Mouse (Mus musculus) limb, embryonic 11.5 days (tissue): ENCODE measurements around the gene Gpha2. TPM values are rescaled to one million over a fixed set of nuclear protein-coding genes. Genes with fewer than 3 reads are reported as not detected.

Experiments
- ATAC-seq: fragments of 200-750 bp; cut with Nextera tagmentation; 2 replicates; pipeline ENCODE4 v1.8.0; 2017; ENCODE audit warnings: low read depth; ENCODE audit not compliant: insufficient number of reproducible peaks, low FRiP score, low TSS enrichment
- DNase-seq: peaks from one replicate; pipeline ENCODE4 v3.0.0-alpha.2; 2015; ENCODE audit warnings: low spot score
- H3K27ac ChIP-seq: fragments of 300-500 bp; sonication (generic); replicated peaks from 2 replicates; pipeline ENCODE4 v1.5.1; 2014; ENCODE audit warnings: low read depth, mild to moderate bottlenecking, low read length
- H3K27me3 ChIP-seq: fragments of 300-500 bp; sonication (generic); 2 replicates; pipeline ENCODE4 v1.6.1; 2014; ENCODE audit warnings: mild to moderate bottlenecking, low read length, mixed read lengths; ENCODE audit not compliant: control insufficient read depth, insufficient read depth
- H3K36me3 ChIP-seq: fragments of 300-500 bp; sonication (generic); 2 replicates; pipeline ENCODE4 v1.6.1; 2014; ENCODE audit warnings: mild to moderate bottlenecking, low read length, moderate library complexity, mixed read lengths; ENCODE audit not compliant: control insufficient read depth, insufficient read depth
- H3K4me1 ChIP-seq: fragments of 300-500 bp; sonication (generic); 2 replicates; pipeline ENCODE4 v1.6.1; 2014; ENCODE audit warnings: low read length, mixed read lengths; ENCODE audit not compliant: control insufficient read depth, insufficient read depth
- H3K4me2 ChIP-seq: fragments of 300-500 bp; sonication (generic); 2 replicates; pipeline ENCODE4 v1.6.1; 2014; ENCODE audit warnings: low read depth, mild to moderate bottlenecking, moderate library complexity; ENCODE audit not compliant: severe bottlenecking
- H3K4me3 ChIP-seq: fragments of 300-500 bp; sonication (generic); 2 replicates; pipeline ENCODE4 v1.5.1; 2014; ENCODE audit warnings: low read depth, low read length
- H3K9ac ChIP-seq: fragments of 300-500 bp; sonication (generic); 2 replicates; pipeline ENCODE4 v1.6.1; 2014; ENCODE audit warnings: mild to moderate bottlenecking, low read length
- H3K9me3 ChIP-seq: fragments of 300-500 bp; sonication (generic); 2 replicates; pipeline ENCODE4 v1.6.1; 2016; ENCODE audit warnings: low read length; ENCODE audit not compliant: control insufficient read depth
- WGBS: fragments of 180-500 bp; shearing (Covaris S2); extraction: QIAGEN DNeasy Blood & Tissue Kit; methylation state at CpG from one replicate; pipeline ENCODE4 v1.1.7; 2014; 5-methylcytosine and 5-hydroxymethylcytosine counted together
- polyA plus RNA-seq: library from polyadenylated mRNA; unstranded; fragments of >200 nt; fragmentation: Nextera tagmentation; extraction: Ambion mirVana; gene quantifications from 2 replicates; pipeline ENCODE4 v1.2.1, GENCODE M21; 2014

The Gpha2 gene
- polyA plus RNA-seq, 1 experiment from 2014 or later = 2.0 TPM

- ATAC-seq = no peak
- no peak for DNase-seq
- H3K27me3 ChIP-seq = no peaks in the 10 kb centered on the region
- 70% methylated on average over 7 of the region's 7 CpGs for WGBS
- no peaks in the 10 kb centered on the region for H3K4me1 ChIP-seq
- H3K9ac ChIP-seq = no peak overlapping the region
- no peak overlapping the region for H3K4me2 ChIP-seq
- H3K27ac ChIP-seq = no peak overlapping the region
- H3K9me3 ChIP-seq = no peaks in the 10 kb centered on the region
- no peaks in the 10 kb centered on the region for H3K36me3 ChIP-seq
- H3K4me3 ChIP-seq = no peak overlapping the region
These were observed 10.7 kb downstream of the Gpha2 start for GRCm38 (mm10) chr19:6236842-6237241.

GRCm38 (mm10) chr19:6238740-6239139 is 12.6 kb downstream of the Gpha2 start:
- Histone ChIP-seq H3K27ac (no peak overlapping the region), H3K36me3 (no peaks in the 10 kb centered on the region), H3K9ac (no peak overlapping the region), H3K27me3 (no peaks in the 10 kb centered on the region), H3K9me3 (no peaks in the 10 kb centered on the region), H3K4me3 (no peak overlapping the region), H3K4me1 (peaks cover 7% of the 10 kb centered on the region), H3K4me2 (no peak overlapping the region)
- DNase-seq (no peak), ATAC-seq (no peak)

GRCm38 (mm10) chr19:6240136-6240535 is 14.0 kb downstream of the Gpha2 start:
- no peak for DNase-seq
- no peak overlapping the region for H3K4me3 ChIP-seq

GRCm38 (mm10) chr19:6240725-6241124 is 14.5 kb downstream of the Gpha2 start:
- no peak overlapping the region for H3K27ac ChIP-seq
- no peak overlapping the region for H3K4me3 ChIP-seq
- ATAC-seq = no peak
- H3K9ac ChIP-seq = no peak overlapping the region
- H3K27me3 ChIP-seq = no peaks in the 10 kb centered on the region
- H3K4me2 ChIP-seq = no peak overlapping the region
- H3K9me3 ChIP-seq = no peaks in the 10 kb centered on the region
- peaks cover 7% of the 10 kb centered on the region for H3K4me1 ChIP-seq
- WGBS = 36% methylated on average over 5 of the region's 5 CpGs
- DNase-seq = no peak
- H3K36me3 ChIP-seq = no peaks in the 10 kb centered on the region

More at GRCm38 (mm10) chr19:6240136-6240535, 14.0 kb downstream of the Gpha2 start:
- H3K9me3 ChIP-seq = no peaks in the 10 kb centered on the region
- no peak for ATAC-seq
- H3K27me3 ChIP-seq = no peaks in the 10 kb centered on the region
- WGBS = 71% methylated on average over 1 of the region's 1 CpGs
- no peak overlapping the region for H3K27ac ChIP-seq
- no peak overlapping the region for H3K4me2 ChIP-seq
- no peaks in the 10 kb centered on the region for H3K36me3 ChIP-seq
- peaks cover 7% of the 10 kb centered on the region for H3K4me1 ChIP-seq
- no peak overlapping the region for H3K9ac ChIP-seq

GRCm38 (mm10) chr19:6241274-6242107 is 15.3 kb downstream of the Gpha2 start, which contains the start of gene Atg2a:
TSS of gene Atg2a (plus strand) at chr19:6241668.
- Histone ChIP-seq H3K36me3 (peaks cover 7% of the 10 kb centered on the region; the same call in 1 of the 2 replicates), H3K9me3 (no peaks in the 10 kb centered on the region), H3K27ac (peak within 1 kb of the TSS; percentile 33; the same call in 1 of the 2 replicates), H3K9ac (peak within 1 kb of the TSS; percentile 85), H3K4me2 (peak within 1 kb of the TSS; percentile 89), H3K4me3 (peak within 1 kb of the TSS; percentile 85), H3K27me3 (no peaks in the 10 kb centered on the region), H3K4me1 (peaks cover 7% of the 10 kb centered on the region)
- peak; percentile 91 for ATAC-seq
- WGBS = under 1% methylated on average over 55 of the region's 55 CpGs
- DNase-seq = peak; percentile 97

GRCm38 (mm10) chr19:6242281-6242680 is 16.1 kb downstream of the Gpha2 start:
- ATAC-seq = no peak; the same call in 1 of the 2 replicates
- WGBS = 0% methylated on average over 4 of the region's 4 CpGs
- Histone ChIP-seq H3K36me3 (peaks cover 11% of the 10 kb centered on the region; the same call in 1 of the 2 replicates), H3K9ac (peak overlapping the region; percentile 85), H3K4me1 (peaks cover 7% of the 10 kb centered on the region), H3K4me2 (peak overlapping the region; percentile 89), H3K4me3 (peak overlapping the region; percentile 85), H3K9me3 (no peaks in the 10 kb centered on the region), H3K27ac (no peak overlapping the region; the same call in 1 of the 2 replicates), H3K27me3 (no peaks in the 10 kb centered on the region)
- DNase-seq = peak; percentile 40

- no peaks in the 10 kb centered on the region for H3K27me3 ChIP-seq
- H3K4me1 ChIP-seq = peaks cover 7% of the 10 kb centered on the region
- H3K9ac ChIP-seq = no peak overlapping the region; the same call in 1 of the 2 replicates
- H3K27ac ChIP-seq = no peak overlapping the region
- ATAC-seq = no peak
- peaks cover 15% of the 10 kb centered on the region; the same call in 1 of the 2 replicates for H3K36me3 ChIP-seq
- H3K9me3 ChIP-seq = no peaks in the 10 kb centered on the region
- no peak overlapping the region for H3K4me3 ChIP-seq
- WGBS = 84% methylated on average over 5 of the region's 5 CpGs
- H3K4me2 ChIP-seq = no peak overlapping the region
- DNase-seq = no peak
These were observed 17.0 kb downstream of the Gpha2 start for GRCm38 (mm10) chr19:6243226-6243625.

- DNase-seq = no peak
- Histone ChIP-seq H3K27me3 (no peaks in the 10 kb centered on the region), H3K27ac (no peak overlapping the region), H3K4me1 (peaks cover 7% of the 10 kb centered on the region), H3K36me3 (peaks cover 20% of the 10 kb centered on the region; the same call in 1 of the 2 replicates), H3K4me2 (no peak overlapping the region), H3K4me3 (no peak overlapping the region), H3K9me3 (no peaks in the 10 kb centered on the region), H3K9ac (no peak overlapping the region)
- ATAC-seq = no peak
- 86% methylated on average over 1 of the region's 1 CpGs for WGBS
These were observed 19.6 kb downstream of the Gpha2 start for GRCm38 (mm10) chr19:6245806-6246205.
